Mouse (Mus musculus) megakaryocyte, embryonic 14.5 days (primary cell): ENCODE results near the gene Ccdc88c.

Experiments used
- FLI1 ChIP-seq: IDR thresholded peaks from 2 replicates; pipeline ENCODE4 v1.6.1; 2012; ENCODE audit warnings: low read length, inconsistent platforms, mixed read lengths
- GATA1 ChIP-seq: IDR thresholded peaks from 3 replicates; pipeline ENCODE4 v1.6.1; 2012; ENCODE audit warnings: mixed read lengths, low read length, inconsistent platforms, borderline replicate concordance

- no peak for TF ChIP-seq GATA1
- no peak for TF ChIP-seq FLI1
Measured at GRCm38 (mm10) chr12:100991119-100991518, 37.7 kb downstream of the Ccdc88c start.
